Mouse (Mus musculus) cortical plate, adult 2 months (tissue): ENCODE data around the gene Cd6. TPM values are rescaled to one million over a fixed set of nuclear protein-coding genes. Genes with fewer than 3 reads are reported as not detected.
A peak's percentile ranks its signal among the peaks of the same experiment; 100 is the strongest.

ENCODE experiments used
- H3K27ac ChIP-seq: fragments of 200-500 bp; 2 replicates; pipeline ENCODE4 v1.5.1; 2012; ENCODE audit warnings: low read length, control low read depth, inconsistent platforms; ENCODE audit not compliant: insufficient read depth
- H3K4me1 ChIP-seq: fragments of 200-500 bp; 2 replicates; pipeline ENCODE4 v1.6.1; 2011; ENCODE audit warnings: low read length; ENCODE audit not compliant: control insufficient read depth, insufficient read depth
- H3K4me3 ChIP-seq: fragments of 200-500 bp; 2 replicates; pipeline ENCODE4 v1.5.1; 2011; ENCODE audit warnings: mild to moderate bottlenecking, low read length, control low read depth; ENCODE audit not compliant: insufficient read depth
- CTCF ChIP-seq: fragments of 200-500 bp; IDR thresholded peaks from 2 replicates; pipeline ENCODE4 v1.5.1; 2011; ENCODE audit warnings: mild to moderate bottlenecking, control low read depth, low read length; ENCODE audit not compliant: insufficient read depth; ENCODE audit errors: extremely low read depth
- POLR2A ChIP-seq: fragments of 200-500 bp; IDR thresholded peaks from 2 replicates; pipeline ENCODE4 v1.6.1; 2011; ENCODE audit warnings: mild to moderate bottlenecking, low read length, control low read depth; ENCODE audit not compliant: insufficient read depth; ENCODE audit errors: extremely low read depth
- polyA plus RNA-seq: library from polyadenylated mRNA; depleted of rRNA; stranded (reverse); fragments of >200 nt; gene quantifications from 2 replicates; pipeline ENCODE4 v1.2.3, GENCODE M21; 2012

Cd6 gene
- polyA plus RNA-seq, 1 experiment: 6.0 TPM

DNA sequence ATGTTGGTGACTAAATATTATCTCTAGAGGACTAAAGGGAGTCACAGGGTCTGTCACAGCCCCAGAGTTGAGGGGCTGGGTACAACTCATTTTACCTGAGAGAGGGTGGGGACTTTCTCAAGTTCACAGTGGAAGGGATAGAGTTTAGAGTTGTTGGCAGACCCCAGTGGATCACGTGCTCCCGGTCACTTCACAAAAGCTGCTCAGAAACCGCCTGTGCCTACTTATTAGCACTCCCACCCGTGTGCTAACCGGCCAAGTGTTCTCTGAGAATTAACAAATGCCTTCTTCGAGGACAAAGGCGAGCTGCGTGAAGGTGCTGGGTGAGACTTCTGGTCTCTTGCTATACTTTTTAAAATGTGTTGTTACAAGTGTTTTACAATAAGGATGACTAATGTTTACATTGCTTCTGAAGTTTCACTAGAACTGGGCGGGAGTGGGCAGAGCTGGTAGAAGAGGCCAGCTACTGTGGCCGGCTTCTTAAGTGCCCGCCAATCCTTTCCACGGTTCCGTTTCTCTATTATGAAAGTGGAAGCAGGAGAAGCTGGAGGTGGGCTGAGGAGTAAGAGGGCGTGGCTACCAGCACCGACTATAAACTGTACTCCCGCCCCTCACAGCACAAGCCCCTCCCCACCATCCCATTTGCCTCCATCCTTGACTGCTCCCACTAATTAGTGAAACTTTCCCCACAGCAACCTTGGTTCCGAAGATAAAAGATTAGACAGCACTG is 11.5 kb downstream of the Cd6 start:
- TF ChIP-seq CTCF (no peak), POLR2A (no peak)
- no peak overlapping the region for H3K27ac ChIP-seq
- H3K4me1 ChIP-seq: no peaks in the 10 kb centered on the region
- H3K4me3 ChIP-seq: no peak overlapping the region

DNA sequence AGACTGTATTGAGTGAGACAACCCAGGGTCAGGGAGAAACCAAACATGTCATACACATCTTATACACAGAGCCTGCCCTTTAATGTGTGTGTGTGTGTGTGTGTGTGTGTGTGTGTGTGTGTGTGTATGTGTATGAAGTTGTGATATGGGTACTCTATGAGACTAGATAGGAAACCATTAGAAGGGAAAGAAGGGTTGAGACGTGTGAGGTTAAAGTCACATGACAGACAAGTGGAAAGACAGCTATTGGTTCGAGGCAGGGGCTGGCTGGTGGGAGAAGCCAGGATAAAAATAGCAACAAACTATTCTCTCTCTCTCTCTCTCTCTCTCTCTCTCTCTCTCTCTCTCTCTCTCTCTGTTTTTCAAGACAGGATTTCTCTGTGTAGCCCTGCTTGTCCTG is 13.4 kb downstream of the Cd6 start:
- H3K4me3 ChIP-seq: no peak overlapping the region
- TF ChIP-seq POLR2A: no peak
- TF ChIP-seq CTCF: no peak
- no peaks in the 10 kb centered on the region for H3K4me1 ChIP-seq
- no peak overlapping the region for H3K27ac ChIP-seq

DNA sequence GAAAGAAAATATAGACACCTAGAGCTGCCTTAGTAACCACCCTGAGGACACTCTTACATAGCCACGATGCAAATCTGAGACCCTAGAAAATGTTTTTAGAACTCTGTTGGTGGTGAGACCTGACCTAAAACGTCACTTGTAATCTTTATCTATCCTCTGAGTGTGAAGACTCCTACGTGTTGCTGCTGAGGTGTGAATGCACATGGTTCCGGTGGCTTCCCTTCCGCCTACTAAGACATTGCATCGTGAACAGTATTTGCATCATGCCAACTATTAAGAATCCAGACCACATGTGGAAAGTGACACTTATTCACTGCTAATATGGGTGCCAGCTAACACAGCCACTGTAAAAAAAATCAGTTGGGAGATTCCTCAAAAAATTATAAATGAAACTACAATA is 14.0 kb downstream of the Cd6 start:
- Histone ChIP-seq H3K27ac (no peak overlapping the region), H3K4me1 (no peaks in the 10 kb centered on the region), H3K4me3 (no peak overlapping the region)
- TF ChIP-seq POLR2A: no peak
- no peak for TF ChIP-seq CTCF

DNA sequence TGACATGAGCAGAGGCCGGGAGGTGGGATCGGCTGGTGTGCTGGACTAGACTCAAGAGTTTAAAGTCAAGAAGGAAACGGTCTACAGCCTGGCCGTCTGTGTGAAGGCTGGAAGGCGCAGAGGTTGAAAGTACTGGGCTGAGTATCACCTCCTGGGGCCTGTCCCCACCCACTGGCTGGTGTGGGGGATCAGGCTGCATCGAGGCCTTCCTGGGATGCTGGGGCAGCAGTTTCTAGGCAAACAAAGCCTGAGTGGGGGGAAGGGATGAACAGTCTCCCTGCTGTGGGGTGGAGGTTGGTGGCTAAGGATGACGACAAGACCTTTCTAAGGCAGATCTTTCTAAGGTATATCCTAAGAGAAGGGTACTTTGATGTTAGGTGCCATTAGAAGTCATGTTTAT is 16.0 kb downstream of the Cd6 start:
- no peak overlapping the region for H3K27ac ChIP-seq
- H3K4me3 ChIP-seq: no peak overlapping the region
- peaks cover 4% of the 10 kb centered on the region for H3K4me1 ChIP-seq
- TF ChIP-seq CTCF: no peak
- no peak for TF ChIP-seq POLR2A

DNA sequence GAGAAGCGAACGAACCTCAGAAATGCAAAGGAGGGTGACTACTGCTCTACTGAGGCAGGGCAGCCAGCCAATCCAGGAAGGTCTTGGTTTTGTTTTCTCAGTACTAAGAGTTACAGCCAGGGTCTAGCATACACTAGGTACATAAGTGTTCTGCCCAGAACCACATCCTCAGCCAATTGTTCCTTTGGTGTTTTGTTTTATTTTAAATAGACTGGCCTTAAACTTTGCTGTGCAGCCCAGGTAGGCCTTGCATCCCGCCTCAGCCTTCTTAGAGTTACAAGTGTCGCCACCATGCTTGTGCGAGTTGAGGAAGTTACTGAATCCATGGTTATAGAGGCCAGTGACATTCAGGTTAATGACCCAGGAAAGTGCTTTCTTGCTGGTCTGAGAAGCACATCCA is 16.8 kb downstream of the Cd6 start:
- TF ChIP-seq POLR2A (no peak), CTCF (no peak)
- Histone ChIP-seq H3K27ac (no peak overlapping the region), H3K4me3 (no peak overlapping the region), H3K4me1 (peaks cover 5% of the 10 kb centered on the region)

DNA sequence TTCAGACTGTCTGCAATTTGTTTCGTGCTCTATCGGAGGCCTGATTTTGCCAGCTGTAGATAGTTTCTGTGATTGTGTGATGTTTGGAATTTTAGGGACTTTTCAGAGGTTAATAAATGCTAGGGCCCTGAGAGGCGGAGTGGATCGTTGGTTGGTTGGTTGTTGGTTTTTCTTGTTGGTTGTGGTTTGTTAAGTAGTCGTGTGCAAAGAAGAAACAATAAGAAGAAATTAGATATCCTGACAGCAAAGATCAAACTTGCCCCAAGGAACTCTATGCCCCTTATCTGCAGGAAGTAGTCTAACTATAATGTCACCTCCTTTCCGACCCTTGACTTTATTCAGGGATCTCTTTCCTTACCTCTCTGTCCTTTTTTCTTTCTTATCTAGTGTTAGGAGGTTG is 18.4 kb downstream of the Cd6 start:
- Histone ChIP-seq H3K4me1 (peaks cover 5% of the 10 kb centered on the region), H3K27ac (no peak overlapping the region), H3K4me3 (no peak overlapping the region)
- TF ChIP-seq POLR2A: no peak
- TF ChIP-seq CTCF: no peak

DNA sequence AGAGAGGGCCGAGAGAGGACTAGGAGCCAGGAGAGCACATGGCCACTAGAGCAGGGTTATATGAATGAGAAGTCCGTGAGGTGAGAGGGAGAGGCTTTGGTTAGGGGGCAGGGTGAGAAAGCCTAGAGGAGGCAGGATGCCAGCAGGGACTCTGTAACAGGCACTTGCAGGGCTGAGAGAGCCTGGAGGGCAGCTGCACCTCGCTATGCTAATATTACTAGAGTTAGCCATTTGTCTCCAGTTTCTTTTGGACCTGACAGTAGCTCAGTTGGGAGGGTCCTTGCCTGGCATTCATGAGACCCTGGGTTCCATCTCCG is 19.7 kb downstream of the Cd6 start:
- Histone ChIP-seq H3K4me3 (no peak overlapping the region), H3K27ac (peak overlapping the region; percentile 92), H3K4me1 (peaks cover 5% of the 10 kb centered on the region)
- TF ChIP-seq CTCF (no peak), POLR2A (no peak)

DNA sequence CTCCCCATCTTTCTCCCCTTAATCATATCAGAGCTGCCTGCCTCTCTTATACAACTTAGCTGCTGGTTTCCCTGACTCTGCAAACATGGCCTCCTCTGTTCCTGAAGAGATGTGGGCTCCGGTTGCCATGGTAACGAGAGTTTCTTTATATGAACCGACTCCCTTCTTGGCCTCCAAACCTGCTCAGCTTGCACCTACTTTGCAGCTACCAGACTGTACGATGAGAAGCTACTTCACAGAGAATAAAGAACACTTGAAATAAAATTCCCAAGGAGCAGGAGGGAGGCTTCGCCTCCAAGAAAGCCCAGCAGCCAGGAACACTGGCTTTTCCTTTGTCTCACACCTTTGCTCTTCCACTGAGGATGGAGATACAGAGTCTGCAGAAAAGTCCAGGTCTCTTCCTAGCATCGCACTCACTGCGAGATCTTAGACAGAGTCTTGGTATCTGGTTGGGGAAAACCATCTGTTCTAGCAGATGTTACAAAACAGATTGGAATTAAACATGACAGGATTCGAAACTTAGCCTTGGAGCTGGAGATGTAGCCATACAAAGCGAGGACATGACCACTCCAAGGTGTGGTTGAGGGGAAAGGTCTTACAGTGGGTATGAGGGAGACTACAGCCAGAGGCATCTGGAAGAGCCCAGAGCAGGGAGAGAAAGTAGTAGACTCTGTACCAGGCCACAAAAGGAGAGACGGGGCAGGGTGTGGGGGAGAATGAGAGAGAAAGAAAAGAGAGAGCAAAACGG is 20.3 kb downstream of the Cd6 start:
- peaks cover 5% of the 10 kb centered on the region for H3K4me1 ChIP-seq
- peak overlapping the region; percentile 92 for H3K27ac ChIP-seq
- no peak overlapping the region for H3K4me3 ChIP-seq
- TF ChIP-seq POLR2A (peak; percentile 9; the same call in 1 of the 2 replicates), CTCF (no peak)

DNA sequence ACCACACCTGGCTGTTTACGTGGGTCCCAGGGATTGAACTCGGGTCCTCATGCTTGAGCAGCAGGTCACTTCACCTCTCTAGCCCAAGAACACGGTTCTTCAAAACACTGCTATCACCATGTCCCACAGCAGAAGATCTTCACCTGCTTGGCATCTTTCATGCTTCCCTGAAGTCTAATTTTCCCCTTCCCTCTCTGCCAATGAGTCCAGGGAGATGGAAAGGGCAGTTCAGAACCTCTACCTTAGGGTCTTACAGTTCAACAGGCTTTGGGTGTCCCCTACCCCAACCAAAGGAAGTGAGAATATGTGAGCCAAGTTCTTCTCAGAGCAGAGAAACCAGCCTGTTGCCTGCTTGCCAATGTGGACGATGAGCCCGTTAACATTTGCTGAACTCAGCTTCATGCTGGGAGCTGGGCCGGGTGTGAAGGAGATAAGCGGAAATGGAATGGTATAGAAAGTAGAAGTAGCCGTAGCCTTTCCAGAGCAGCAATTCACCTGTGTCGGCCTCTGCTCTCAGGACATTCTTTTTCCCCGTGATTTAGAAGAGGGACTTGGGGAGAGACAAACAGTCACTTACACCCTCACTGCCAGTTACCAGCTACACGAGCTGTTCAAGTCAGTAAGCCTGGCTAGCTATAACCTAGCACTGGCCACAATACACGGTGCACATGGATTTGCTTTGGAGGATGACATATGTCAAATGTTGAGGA is 21.2 kb downstream of the Cd6 start:
- Histone ChIP-seq H3K4me1 (peaks cover 5% of the 10 kb centered on the region), H3K27ac (peak overlapping the region; percentile 20), H3K4me3 (no peak overlapping the region)
- no peak for TF ChIP-seq CTCF
- TF ChIP-seq POLR2A: no peak
